ENCODE assay signal across 20 mouse cellular contexts in the genomic region with DNA sequence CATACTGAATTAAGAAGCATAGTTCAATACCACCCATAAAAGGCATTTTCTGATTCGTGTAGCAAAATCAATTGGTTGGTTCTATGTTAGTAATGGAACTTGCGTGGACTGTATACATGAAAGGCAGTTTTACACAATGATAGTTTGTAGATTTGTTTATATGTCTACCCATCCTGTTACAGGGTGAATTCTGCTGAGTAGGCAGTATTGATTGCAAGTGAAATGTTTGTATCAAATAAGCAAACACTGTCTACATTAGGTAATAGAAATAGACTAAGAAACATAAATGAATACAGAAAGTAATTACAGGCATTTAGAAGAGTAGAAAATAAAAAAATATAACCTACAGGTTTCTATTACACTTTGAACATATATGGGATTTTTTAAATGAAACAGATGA.
DNase-seq lines count a peak whose midpoint lies in the region; ATAC-seq and TF ChIP-seq lines count a peak whose summit lies in the region.
"Had no signal": no experiment of that assay in that cellular context is flagged by ENCODE, and none has a peak within 500 bp of the region (broad histone marks: within the 10 kb centered on the region; RNA-seq: fewer than 3 reads in every experiment).

No protein-coding gene starts in this region.

- no peak for DNase-seq in CH12.LX (ENCODE audit: extremely low read depth)
- no peak for DNase-seq in ES-E14 (ENCODE audit: low read depth, low spot score)
- no peak for DNase-seq in cerebellum, adult 11-12 months
- DNase-seq: adrenal gland, adult 2 months; adrenal gland, adult 8-10 months; adrenal gland, postnatal 10 days; adrenal gland, postnatal 14 days; adrenal gland, postnatal 25 days; adrenal gland, postnatal 36 days; B cell, adult 2 months; cerebellum, adult 11 months; cerebellum, adult 18-20 months; cerebellum, adult 2 months; cerebellum, adult 8-10 months; cerebellum, adult 9-10 months had no signal

- in situ Hi-C loops in CH12.LX (cut with MboI; ENCODE audit: low pct_ligation_motif_present, low pct_unique_long_range_greater_than_20kb, low sequenced_read_pairs) (no loop called here), ES-E14 (cut with MboI; ENCODE audit: low sequenced_read_pairs in 2 of 2, unreplicated experiment in 2 of 2) (no loop called here)

- no peak for TF ChIP-seq POLR2A in CH12.LX (IDR thresholded peaks at IDR 0.05; ENCODE audit: low read depth, low read length)

- H3K4me1 ChIP-seq in CH12.LX (ENCODE audit: control insufficient read depth in 1 of 2, insufficient read depth in 2 of 2) (no peaks in the 10 kb centered on the region), ES-E14 (ENCODE audit: control insufficient read depth in 2 of 2, insufficient read depth in 2 of 2, low read length in 2 of 2, poor library complexity in 1 of 2) (no peaks in the 10 kb centered on the region)
- no peaks in the 10 kb centered on the region for H3K4me1 ChIP-seq in hindbrain, embryonic 12.5 days

- no peak for TF ChIP-seq EP300 in CH12.LX (IDR thresholded peaks at IDR 0.05; ENCODE audit: low read length)

- WGBS in hindbrain, embryonic 12.5 days, result 84% methylated on average over 2 of the region's 2 CpGs

- H3K27ac ChIP-seq in CH12.LX (ENCODE audit: insufficient read depth, low read depth), result no peak overlapping the region
- H3K27ac ChIP-seq in ES-E14 (ENCODE audit: insufficient read depth, low read depth, low read length, poor library complexity, severe bottlenecking), result no peak overlapping the region
- H3K27ac ChIP-seq in hindbrain, embryonic 12.5 days, result no peak overlapping the region

- TF ChIP-seq RAD21 in CH12.LX (IDR thresholded peaks at IDR 0.05; ENCODE audit: low read depth, low read length), result no peak

- H3K4me2 ChIP-seq in CH12.LX (ENCODE audit: insufficient read depth, low read depth, poor library complexity, severe bottlenecking), result no peak overlapping the region
- no peak overlapping the region for H3K4me2 ChIP-seq in hindbrain, embryonic 12.5 days (replicated peaks)

- H3K79me2 ChIP-seq in CH12.LX (replicated peaks; ENCODE audit: control insufficient read depth, extremely low read depth, insufficient read depth, poor library complexity, severe bottlenecking), result no peaks in the 10 kb centered on the region

- H3K36me3 ChIP-seq in CH12.LX (replicated peaks in 1 of 2; ENCODE audit: control insufficient read depth in 1 of 2, insufficient read depth in 1 of 2, low read length in 1 of 2) (no peaks in the 10 kb centered on the region), ES-E14 (ENCODE audit: control insufficient read depth, insufficient read depth, low read length, poor library complexity, severe bottlenecking) (no peaks in the 10 kb centered on the region)
- H3K36me3 ChIP-seq in hindbrain, embryonic 12.5 days, result no peaks in the 10 kb centered on the region
- H3K36me3 ChIP-seq: G1E had no signal

- H3K27me3 ChIP-seq in CH12.LX (replicated peaks), result no peaks in the 10 kb centered on the region
- no peaks in the 10 kb centered on the region for H3K27me3 ChIP-seq in hindbrain, embryonic 12.5 days
- H3K27me3 ChIP-seq: Patski had no signal

- ATAC-seq in hindbrain, embryonic 12.5 days (ENCODE audit: low FRiP score), result no peak
- ATAC-seq: activated CD4-positive, CD25-positive, alpha-beta regulatory T cell, adult 4 months; CD4-positive, CD25-positive, alpha-beta regulatory T cell, adult 4 months; Patski had no signal

- H3K9me3 ChIP-seq in CH12.LX (replicated peaks; ENCODE audit: low read length), result peaks cover 26% of the 10 kb centered on the region
- no peaks in the 10 kb centered on the region for H3K9me3 ChIP-seq in ES-E14 (ENCODE audit: control insufficient read depth, insufficient read depth, low read depth, low read length)
- H3K9me3 ChIP-seq in hindbrain, embryonic 12.5 days (replicated peaks), result no peaks in the 10 kb centered on the region

- H3K9ac ChIP-seq in CH12.LX (ENCODE audit: insufficient read depth, low read depth), result no peak overlapping the region
- H3K9ac ChIP-seq in ES-E14 (ENCODE audit: insufficient read depth, low read depth, low read length, poor library complexity, severe bottlenecking), result no peak overlapping the region
- H3K9ac ChIP-seq in hindbrain, embryonic 12.5 days, result no peak overlapping the region

- no peak for TF ChIP-seq CTCF in CH12.LX (conservative IDR thresholded peaks at IDR 0.05 in 1 of 2, IDR thresholded peaks at IDR 0.05 in 1 of 2; ENCODE audit: low read depth in 2 of 2, low read length in 2 of 2)

- dilution Hi-C loops in CH12.LX (cut with MboI; ENCODE audit: extremely low pct_ligation_motif_present, extremely low pct_unique_long_range_greater_than_20kb, low sequenced_read_pairs), result no loop called here

- H3K4me3 ChIP-seq in CH12.LX (replicated peaks in 1 of 3; ENCODE audit: low read depth in 2 of 3, low read length in 2 of 3, poor library complexity in 1 of 3) (no peak overlapping the region), ES-E14 (ENCODE audit: insufficient read depth in 1 of 2, low read depth in 1 of 2, low read length in 2 of 2, poor library complexity in 1 of 2, severe bottlenecking in 1 of 2) (no peak overlapping the region)
- no peak overlapping the region for H3K4me3 ChIP-seq in hindbrain, embryonic 12.5 days

TF ChIP-seq in CH12.LX, 34 proteins besides CTCF, POLR2A, EP300 and RAD21:
- TF ChIP-seq NELFE (IDR thresholded peaks at IDR 0.05; ENCODE audit: low read depth, low read length), result no peak
- no peak for TF ChIP-seq GABPA (IDR thresholded peaks at IDR 0.05; ENCODE audit: insufficient replicate concordance, low read depth, low read length)
- no peak for TF ChIP-seq USF1 (IDR thresholded peaks at IDR 0.05; ENCODE audit: low read depth, low read length)
- peak; percentile 60; the same call in 1 of the 2 replicates for TF ChIP-seq MAFK (IDR thresholded peaks at IDR 0.05; ENCODE audit: insufficient replicate concordance, low read length)
- TF ChIP-seq TCF12 (IDR thresholded peaks at IDR 0.05; ENCODE audit: low read depth, low read length), result no peak
- no peak for TF ChIP-seq KAT2A (IDR thresholded peaks at IDR 0.05; ENCODE audit: insufficient replicate concordance, low read length)

TF ChIP-seq in ES-E14, 5 proteins besides CTCF, POLR2A, EP300 and RAD21:
- peak; percentile 86 for TF ChIP-seq MAFK (IDR thresholded peaks at IDR 0.05; ENCODE audit: insufficient read depth, low read depth, low read length)
- no peak for TF ChIP-seq ZC3H11A (IDR thresholded peaks at IDR 0.05; ENCODE audit: borderline replicate concordance, low read depth, low read length)
- TF ChIP-seq ZNF384 (IDR thresholded peaks at IDR 0.05; ENCODE audit: low read depth, low read length), result no peak
TF ChIP-seq in ES-E14: peak in this region for 1.
